Mouse (Mus musculus) CH12.LX (cell line): ENCODE data around the gene Tead1.

ENCODE experiments used
- CTCF ChIP-seq, 2 experiments: IDR thresholded peaks in 1 of 2; conservative IDR thresholded peaks in 1 of 2; 2 replicates each; pipeline ENCODE4 v1.5.1; 2011 to 2012; ENCODE audit warnings: low read depth in 2 of 2, low read length in 2 of 2, improper control_type of control experiment in 1 of 2, inconsistent platforms in 1 of 2, mild to moderate bottlenecking in 1 of 2, moderate library complexity in 1 of 2
- E2F4 ChIP-seq: IDR thresholded peaks from 2 replicates; pipeline ENCODE4 v1.6.1; 2011; ENCODE audit warnings: low read depth, low read length, improper control_type of control experiment; ENCODE audit not compliant: insufficient replicate concordance
- EP300 ChIP-seq: IDR thresholded peaks from 2 replicates; pipeline ENCODE4 v1.6.1; 2011; ENCODE audit warnings: low read length, improper control_type of control experiment
- KAT2A ChIP-seq: IDR thresholded peaks from 2 replicates; pipeline ENCODE4 v1.6.1; 2012; ENCODE audit warnings: low read length, improper control_type of control experiment, inconsistent platforms; ENCODE audit not compliant: insufficient replicate concordance
- MAX ChIP-seq: IDR thresholded peaks from 2 replicates; pipeline ENCODE4 v1.6.1; 2011; ENCODE audit warnings: low read length, improper control_type of control experiment
- POLR2A ChIP-seq: IDR thresholded peaks from 2 replicates; pipeline ENCODE4 v1.6.1; 2011; ENCODE audit warnings: low read depth, mild to moderate bottlenecking, improper control_type of control experiment, low read length
- POLR2AphosphoS2 ChIP-seq: IDR thresholded peaks from 2 replicates; pipeline ENCODE4 v1.6.1; 2011; ENCODE audit warnings: low read depth, low read length, improper control_type of control experiment
- RCOR1 ChIP-seq: conservative IDR thresholded peaks from 2 replicates; pipeline ENCODE4 v1.6.1; 2012; ENCODE audit warnings: low read depth, mild to moderate bottlenecking, inconsistent platforms, low read length, improper control_type of control experiment
- TCF12 ChIP-seq: IDR thresholded peaks from 2 replicates; pipeline ENCODE4 v1.6.1; 2014; ENCODE audit warnings: low read depth, mild to moderate bottlenecking, inconsistent platforms, low read length, improper control_type of control experiment
- USF1 ChIP-seq: IDR thresholded peaks from 2 replicates; pipeline ENCODE4 v1.6.1; 2014; ENCODE audit warnings: low read depth, mild to moderate bottlenecking, inconsistent platforms, low read length, improper control_type of control experiment
- ZC3H11A ChIP-seq: IDR thresholded peaks from 2 replicates; pipeline ENCODE4 v1.6.1; 2012; ENCODE audit warnings: low read depth, mild to moderate bottlenecking, inconsistent platforms, low read length, improper control_type of control experiment

DNA sequence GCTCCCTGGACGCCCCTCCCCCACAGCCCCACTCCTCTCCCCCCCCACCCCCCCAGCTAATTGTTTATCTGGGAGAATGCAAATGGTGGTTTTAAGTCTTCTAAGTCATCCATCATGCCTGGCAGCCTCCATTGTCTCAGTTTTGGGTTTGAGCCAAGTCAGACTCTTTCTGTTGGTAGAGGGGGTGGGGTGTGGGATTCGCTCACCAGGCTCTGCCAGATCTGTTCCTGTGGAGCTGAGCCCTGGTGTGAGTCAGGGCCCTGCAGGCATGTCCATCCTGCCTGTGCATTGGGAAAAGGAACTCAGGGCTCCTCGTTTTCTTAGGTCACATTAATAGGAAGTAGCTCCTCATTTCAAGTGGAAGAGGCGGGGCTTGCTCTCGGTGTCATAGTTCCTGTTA lies 144.5 kb downstream of the Tead1 start:
- TF ChIP-seq RCOR1: no peak
- no peak for TF ChIP-seq KAT2A
- TF ChIP-seq CTCF (conservative IDR thresholded peaks at IDR 0.05 in 1 of 2, IDR thresholded peaks at IDR 0.05 in 1 of 2; ENCODE audit: low read depth in 2 of 2, low read length in 2 of 2): no peak
- TF ChIP-seq POLR2A: no peak
- TF ChIP-seq EP300: no peak
- TF ChIP-seq E2F4: no peak
- TF ChIP-seq USF1: no peak
- TF ChIP-seq ZC3H11A: no peak
- no peak for TF ChIP-seq TCF12
- no peak for TF ChIP-seq MAX
- no peak for TF ChIP-seq POLR2AphosphoS2
